Mouse (Mus musculus) forebrain, embryonic 14.5 days (tissue): ENCODE measurements around the gene Tmem223. TPM values are rescaled to one million over a fixed set of nuclear protein-coding genes. Genes with fewer than 3 reads are reported as not detected.
"Not testable (repeated sequence)": the region's sequence is repeated elsewhere in the genome, so short reads cannot be mapped to it uniquely, and the experiment has no call there.

Experiments
- ATAC-seq: fragments of 200-750 bp; cut with Nextera tagmentation; 2 replicates; pipeline ENCODE4 v1.8.0; 2017; ENCODE audit warnings: mild to moderate bottlenecking, moderate library complexity
- DNase-seq: peaks from one replicate; pipeline ENCODE4 v3.0.0-alpha.2; 2015; ENCODE audit warnings: low spot score
- H3K27ac ChIP-seq: fragments of 300-500 bp; sonication (generic); 2 replicates; pipeline ENCODE4 v1.5.1; 2014; ENCODE audit warnings: low read depth, mild to moderate bottlenecking, control low read depth, low read length, moderate library complexity
- H3K27me3 ChIP-seq: fragments of 300-500 bp; sonication (generic); replicated peaks from 2 replicates; pipeline ENCODE4 v1.6.1; 2014; ENCODE audit warnings: low read length, control low read depth, mixed read lengths; ENCODE audit not compliant: control insufficient read depth, insufficient read depth
- H3K36me3 ChIP-seq: fragments of 300-500 bp; sonication (generic); 2 replicates; pipeline ENCODE4 v1.6.1; 2014; ENCODE audit warnings: low read length, control low read depth; ENCODE audit not compliant: control insufficient read depth, insufficient read depth
- H3K4me1 ChIP-seq: fragments of 300-500 bp; sonication (generic); 2 replicates; pipeline ENCODE4 v1.6.1; 2014; ENCODE audit warnings: antibody characterized with exemption, low read length, control low read depth; ENCODE audit not compliant: control insufficient read depth, insufficient read depth
- H3K4me2 ChIP-seq: fragments of 300-500 bp; sonication (generic); 2 replicates; pipeline ENCODE4 v1.6.1; 2014; ENCODE audit warnings: mild to moderate bottlenecking, control low read depth, low read length
- H3K4me3 ChIP-seq: fragments of 300-500 bp; sonication (generic); 2 replicates; pipeline ENCODE4 v1.5.1; 2014; ENCODE audit warnings: low read depth, low read length, control low read depth
- H3K9ac ChIP-seq: fragments of 300-500 bp; sonication (generic); 2 replicates; pipeline ENCODE4 v1.6.1; 2014; ENCODE audit warnings: mild to moderate bottlenecking, low read length, control low read depth, moderate library complexity
- H3K9me3 ChIP-seq: fragments of 300-500 bp; sonication (generic); replicated peaks from 2 replicates; pipeline ENCODE4 v1.6.1; 2016; ENCODE audit warnings: low read length, control low read depth, mixed read lengths; ENCODE audit not compliant: control insufficient read depth
- WGBS: fragments of 180-500 bp; shearing (Covaris S2); extraction: QIAGEN DNeasy Blood & Tissue Kit; methylation state at CpG from one replicate; pipeline ENCODE4 v1.1.7; 2014; 5-methylcytosine and 5-hydroxymethylcytosine counted together
- polyA plus RNA-seq: library from polyadenylated mRNA; unstranded; fragments of >200 nt; fragmentation: Nextera tagmentation; extraction: Ambion mirVana; gene quantifications from 2 replicates; pipeline ENCODE4 v1.2.1, GENCODE M21; 2014

Tmem223 gene
- polyA plus RNA-seq, 1 experiment from 2014 or later: 345 TPM

- H3K4me1 ChIP-seq: peaks cover 19% of the 10 kb centered on the region
- no peak for DNase-seq
- no peak for ATAC-seq
- H3K36me3 ChIP-seq: peaks cover 32% of the 10 kb centered on the region
- no peak overlapping the region for H3K4me2 ChIP-seq
- H3K4me3 ChIP-seq: no peak overlapping the region
- H3K9ac ChIP-seq: no peak overlapping the region
- no peaks in the 10 kb centered on the region for H3K27me3 ChIP-seq
- no peaks in the 10 kb centered on the region for H3K9me3 ChIP-seq
- H3K27ac ChIP-seq: no peak overlapping the region
- WGBS: 19% methylated on average over 3 of the region's 3 CpGs
These were observed 44.0 kb upstream of the Tmem223 start for GRCm38 (mm10) chr19:8726609-8727390.

GRCm38 (mm10) chr19:8727495-8728114, 43.2 kb upstream of the Tmem223 start:
- Histone ChIP-seq H3K4me1 (peaks cover 13% of the 10 kb centered on the region), H3K4me2 (no peak overlapping the region), H3K4me3 (no peak overlapping the region), H3K36me3 (peaks cover 32% of the 10 kb centered on the region), H3K9ac (no peak overlapping the region), H3K9me3 (no peaks in the 10 kb centered on the region), H3K27me3 (no peaks in the 10 kb centered on the region), H3K27ac (no peak overlapping the region)
- ATAC-seq (no peak), DNase-seq (no peak)
- WGBS: 19% methylated on average over 5 of the region's 5 CpGs

- not testable (repeated sequence) for H3K9ac ChIP-seq, DNase-seq, H3K4me2 ChIP-seq, H3K27ac ChIP-seq, H3K4me3 ChIP-seq, H3K27me3 ChIP-seq, ATAC-seq, H3K9me3 ChIP-seq
- 56% methylated on average over 3 of the region's 3 CpGs for WGBS
- Histone ChIP-seq H3K4me1 (peaks cover 13% of the 10 kb centered on the region), H3K36me3 (peaks cover 32% of the 10 kb centered on the region)
These were observed 42.3 kb upstream of the Tmem223 start for GRCm38 (mm10) chr19:8728335-8729099.

- no peaks in the 10 kb centered on the region for H3K27me3 ChIP-seq
- 63% methylated on average over 3 of the region's 3 CpGs for WGBS
- no peak overlapping the region for H3K4me3 ChIP-seq
- H3K27ac ChIP-seq: no peak overlapping the region
- no peaks in the 10 kb centered on the region for H3K9me3 ChIP-seq
- H3K9ac ChIP-seq: no peak overlapping the region
- no peak overlapping the region for H3K4me2 ChIP-seq
- peaks cover 4% of the 10 kb centered on the region; the same call in 1 of the 2 replicates for H3K4me1 ChIP-seq
- H3K36me3 ChIP-seq: peaks cover 19% of the 10 kb centered on the region
- no peak for ATAC-seq
- DNase-seq: no peak
These were observed 36.5 kb upstream of the Tmem223 start for GRCm38 (mm10) chr19:8734334-8734733.

GRCm38 (mm10) chr19:8735389-8736159, 35.2 kb upstream of the Tmem223 start, which contains the start of gene Wdr74:
TSS of gene Wdr74 (plus strand) at chr19:8735827.
- peak within 1 kb of the TSS; percentile 78 for H3K9ac ChIP-seq
- H3K4me3 ChIP-seq: peak within 1 kb of the TSS; percentile 81
- DNase-seq (peak; percentile 96), ATAC-seq (peak; percentile 97)
- H3K27me3 ChIP-seq: no peaks in the 10 kb centered on the region
- 0 out of 2 replicates have a peak within 1 kb of the TSS, but pooled peaks have one; percentile 46 for H3K27ac ChIP-seq
- WGBS: under 1% methylated on average over 32 of the region's 32 CpGs
- H3K36me3 ChIP-seq: peaks cover 32% of the 10 kb centered on the region
- H3K9me3 ChIP-seq: no peaks in the 10 kb centered on the region
- H3K4me1 ChIP-seq: peaks cover 5% of the 10 kb centered on the region; the same call in 1 of the 2 replicates
- peak within 1 kb of the TSS; percentile 93 for H3K4me2 ChIP-seq

- no peak; the same call in 1 of the 2 replicates for ATAC-seq
- Histone ChIP-seq H3K9me3 (no peaks in the 10 kb centered on the region), H3K36me3 (peaks cover 34% of the 10 kb centered on the region), H3K4me1 (peaks cover 9% of the 10 kb centered on the region; the same call in 1 of the 2 replicates), H3K27ac (no peak overlapping the region), H3K9ac (peak overlapping the region; percentile 78), H3K4me3 (peak overlapping the region; percentile 81), H3K4me2 (peak overlapping the region; percentile 93), H3K27me3 (no peaks in the 10 kb centered on the region)
- no peak for DNase-seq
- 3% methylated on average over 11 of the region's 11 CpGs for WGBS
These were observed 34.7 kb upstream of the Tmem223 start for GRCm38 (mm10) chr19:8736160-8736467.

GRCm38 (mm10) chr19:8738911-8739310, 31.9 kb upstream of the Tmem223 start:
- ATAC-seq: no peak
- 93% methylated on average over 7 of the region's 7 CpGs for WGBS
- H3K9ac ChIP-seq: no peak overlapping the region

GRCm38 (mm10) chr19:8739646-8740045, 31.1 kb upstream of the Tmem223 start:
- H3K27ac ChIP-seq: no peak overlapping the region
- no peaks in the 10 kb centered on the region for H3K27me3 ChIP-seq
- H3K4me1 ChIP-seq: peaks cover 18% of the 10 kb centered on the region
- DNase-seq: no peak
- H3K4me2 ChIP-seq: no peak overlapping the region
- 91% methylated on average over 6 of the region's 6 CpGs for WGBS
- H3K4me3 ChIP-seq: no peak overlapping the region
- no peaks in the 10 kb centered on the region for H3K9me3 ChIP-seq
- H3K9ac ChIP-seq: no peak overlapping the region
- no peak for ATAC-seq
- H3K36me3 ChIP-seq: peaks cover 53% of the 10 kb centered on the region

More at GRCm38 (mm10) chr19:8738911-8739310, 31.9 kb upstream of the Tmem223 start:
- Histone ChIP-seq H3K36me3 (peaks cover 45% of the 10 kb centered on the region), H3K27me3 (no peaks in the 10 kb centered on the region), H3K9me3 (no peaks in the 10 kb centered on the region), H3K4me1 (peaks cover 18% of the 10 kb centered on the region), H3K4me3 (no peak overlapping the region), H3K4me2 (no peak overlapping the region), H3K27ac (no peak overlapping the region)
- DNase-seq: no peak
